28 mouse cellular contexts compared by ENCODE assay signal in genomic region chr10:52048287-52048686, GRCm38 (mm10). TPM values are rescaled to one million over a fixed set of nuclear protein-coding genes. Genes with fewer than 3 reads are reported as not detected.
"Had no signal": no experiment of that assay in that cellular context is flagged by ENCODE, and none has a peak within 500 bp of the region (broad histone marks: within the 10 kb centered on the region; RNA-seq: fewer than 3 reads in every experiment).

No protein-coding gene starts in this region.

- H3K27ac ChIP-seq: kidney, postnatal 0 days; layer of hippocampus, adult 2 months; limb, embryonic 10.5 days; limb, embryonic 13.5 days; liver, embryonic 12.5 days; liver, embryonic 15.5 days; macrophage; midbrain, embryonic 12.5 days; midbrain, embryonic 15.5 days; neural tube, embryonic 13.5 days had no signal

- H3K4me3 ChIP-seq: layer of hippocampus, adult 2 months; limb, embryonic 10.5 days; limb, embryonic 13.5 days; liver, embryonic 12.5 days; liver, embryonic 15.5 days; midbrain, embryonic 12.5 days; midbrain, embryonic 15.5 days; neural tube, embryonic 13.5 days had no signal

- DNase-seq: kidney, adult 9 months; kidney, postnatal 25 days; layer of hippocampus, adult 9-11 months; liver; lung, adult 18-20 months; lung, postnatal 14 days; retina, postnatal 1 day; right cerebral cortex, postnatal 25 days; thymus, adult 18-20 months; thymus, postnatal 4 days had no signal

- H3K9me3 ChIP-seq: limb, embryonic 10.5 days; limb, embryonic 13.5 days; liver, embryonic 12.5 days; liver, embryonic 15.5 days; midbrain, embryonic 12.5 days; midbrain, embryonic 15.5 days; neural tube, embryonic 13.5 days had no signal

- H3K4me2 ChIP-seq: limb, embryonic 13.5 days; liver, embryonic 12.5 days; liver, embryonic 15.5 days; midbrain, embryonic 12.5 days; midbrain, embryonic 15.5 days; neural tube, embryonic 13.5 days had no signal

- H3K27me3 ChIP-seq: limb, embryonic 13.5 days; liver, embryonic 12.5 days; liver, embryonic 15.5 days; midbrain, embryonic 12.5 days; midbrain, embryonic 15.5 days; neural tube, embryonic 13.5 days had no signal

- H3K4me1 ChIP-seq: limb, embryonic 10.5 days; limb, embryonic 13.5 days; liver, embryonic 12.5 days; liver, embryonic 15.5 days; midbrain, embryonic 12.5 days; midbrain, embryonic 15.5 days; neural tube, embryonic 13.5 days had no signal

- H3K36me3 ChIP-seq: limb, embryonic 10.5 days; limb, embryonic 13.5 days; liver, embryonic 12.5 days; liver, embryonic 15.5 days; midbrain, embryonic 12.5 days; midbrain, embryonic 15.5 days; neural tube, embryonic 13.5 days had no signal

RNA-seq across cellular contexts. Expression of gene Vgll2, which starts 26.0 kb away (rescaled TPM):
- total RNA-seq: layer of hippocampus, adult 2 months; left cerebral cortex, adult 18-20 months; left cerebral cortex, postnatal 25 days; megakaryocyte, adult 5-6 weeks; neutrophil, adult 5-6 weeks had no signal
- polyA plus RNA-seq: kidney, postnatal 0 days; large intestine, adult 2 months; macrophage; small intestine, adult 2 months; spleen, adult 2 months; testis, adult 2 months had no signal
